Mouse (Mus musculus) right cerebral cortex, postnatal 25 days (tissue): ENCODE data around the gene Fuca1.

Source experiments
- DNase-seq: peaks from one replicate; pipeline ENCODE4 v3.0.0; 2022

Fuca1 gene

GRCm38 (mm10) chr4:135889884-135890283, 30.7 kb upstream of the Fuca1 start:
- peak; percentile 53 for DNase-seq

GRCm38 (mm10) chr4:135891539-135891938, 29.0 kb upstream of the Fuca1 start:
- DNase-seq: no peak

GRCm38 (mm10) chr4:135892884-135893283, 27.7 kb upstream of the Fuca1 start:
- DNase-seq: no peak

- DNase-seq: no peak
These were observed 25.4 kb upstream of the Fuca1 start, which contains the start of gene Cnr2 for GRCm38 (mm10) chr4:135895071-135895571. TSS of gene Cnr2 (plus strand) at chr4:135895394.

- DNase-seq: no peak
These were observed 24.4 kb upstream of the Fuca1 start for GRCm38 (mm10) chr4:135896157-135896556.

GRCm38 (mm10) chr4:135898380-135899049, 22.0 kb upstream of the Fuca1 start:
- no peak for DNase-seq

GRCm38 (mm10) chr4:135899050-135899448, 21.5 kb upstream of the Fuca1 start:
- DNase-seq: no peak

- no peak for DNase-seq
These were observed 20.5 kb upstream of the Fuca1 start for GRCm38 (mm10) chr4:135900008-135900407.

- no peak for DNase-seq
These were observed 17.8 kb upstream of the Fuca1 start for GRCm38 (mm10) chr4:135902606-135903242.

GRCm38 (mm10) chr4:135904810-135905209, 15.7 kb upstream of the Fuca1 start:
- DNase-seq: no peak

- no peak for DNase-seq
These were observed 13.9 kb upstream of the Fuca1 start for GRCm38 (mm10) chr4:135906633-135907032.

- DNase-seq: no peak
These were observed 11.0 kb upstream of the Fuca1 start for GRCm38 (mm10) chr4:135909326-135910066.

- no peak for DNase-seq
These were observed 9.0 kb upstream of the Fuca1 start for GRCm38 (mm10) chr4:135911531-135911930.

- no peak for DNase-seq
These were observed 8.4 kb upstream of the Fuca1 start for GRCm38 (mm10) chr4:135912164-135912563.

GRCm38 (mm10) chr4:135912835-135913234, 7.7 kb upstream of the Fuca1 start:
- DNase-seq: no peak

- DNase-seq: no peak
These were observed 7.1 kb upstream of the Fuca1 start for GRCm38 (mm10) chr4:135913433-135913832.

- DNase-seq: no peak
These were observed 1.8 kb upstream of the Fuca1 start for GRCm38 (mm10) chr4:135918635-135919279.

- no peak for DNase-seq
These were observed 1.3 kb upstream of the Fuca1 start for GRCm38 (mm10) chr4:135919280-135919639.

- no peak for DNase-seq
These were observed 954 bp downstream of the Fuca1 start for GRCm38 (mm10) chr4:135921257-135922120.

GRCm38 (mm10) chr4:135922190-135922589, 1.7 kb downstream of the Fuca1 start:
- DNase-seq: no peak

GRCm38 (mm10) chr4:135924418-135924817, 3.9 kb downstream of the Fuca1 start:
- DNase-seq: no peak

- no peak for DNase-seq
These were observed 4.8 kb downstream of the Fuca1 start for GRCm38 (mm10) chr4:135925341-135925740.
